Mouse (Mus musculus) bone marrow macrophage, adult 2 months (primary cell): ENCODE measurements around the gene Lbh.

ENCODE experiments used
- CTCF ChIP-seq: IDR thresholded peaks from 2 replicates; pipeline ENCODE4 v1.5.1; 2012; ENCODE audit warnings: low read depth, mild to moderate bottlenecking, low read length, moderate library complexity
- POLR2A ChIP-seq: IDR thresholded peaks from 2 replicates; pipeline ENCODE4 v1.6.1; 2012; ENCODE audit warnings: mild to moderate bottlenecking, low read depth, low read length, borderline replicate concordance

DNA sequence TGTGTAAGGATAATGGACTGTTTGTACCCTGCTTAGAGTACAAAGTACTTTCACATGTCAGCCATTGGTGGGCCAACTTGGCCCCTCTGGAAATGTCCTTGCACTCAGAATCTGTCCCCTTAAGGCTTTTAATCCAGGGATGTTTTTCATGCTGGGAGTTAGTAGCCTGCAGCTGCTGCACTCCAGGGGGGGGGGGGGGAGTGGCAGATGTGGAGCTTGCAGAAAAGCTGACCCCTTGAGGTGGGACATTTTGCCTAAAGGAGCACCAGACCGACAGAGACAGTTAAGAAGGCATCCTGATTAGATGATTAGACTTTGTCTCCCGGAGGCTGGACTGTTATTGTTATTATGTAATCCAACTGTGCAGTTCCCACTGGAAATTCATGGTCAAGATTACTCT, 2.3 kb downstream of the Lbh start:
- TF ChIP-seq CTCF = no peak
- TF ChIP-seq POLR2A = no peak
